Mouse (Mus musculus): ENCODE measurements around the gene Ccdc174. TPM values are rescaled to one million over a fixed set of nuclear protein-coding genes. Genes with fewer than 3 reads are reported as not detected.

The Ccdc174 gene
- polyA plus RNA-seq (2012; rRNA removed) = 0.65 and 1.3 TPM in 2 replicates

DNA sequence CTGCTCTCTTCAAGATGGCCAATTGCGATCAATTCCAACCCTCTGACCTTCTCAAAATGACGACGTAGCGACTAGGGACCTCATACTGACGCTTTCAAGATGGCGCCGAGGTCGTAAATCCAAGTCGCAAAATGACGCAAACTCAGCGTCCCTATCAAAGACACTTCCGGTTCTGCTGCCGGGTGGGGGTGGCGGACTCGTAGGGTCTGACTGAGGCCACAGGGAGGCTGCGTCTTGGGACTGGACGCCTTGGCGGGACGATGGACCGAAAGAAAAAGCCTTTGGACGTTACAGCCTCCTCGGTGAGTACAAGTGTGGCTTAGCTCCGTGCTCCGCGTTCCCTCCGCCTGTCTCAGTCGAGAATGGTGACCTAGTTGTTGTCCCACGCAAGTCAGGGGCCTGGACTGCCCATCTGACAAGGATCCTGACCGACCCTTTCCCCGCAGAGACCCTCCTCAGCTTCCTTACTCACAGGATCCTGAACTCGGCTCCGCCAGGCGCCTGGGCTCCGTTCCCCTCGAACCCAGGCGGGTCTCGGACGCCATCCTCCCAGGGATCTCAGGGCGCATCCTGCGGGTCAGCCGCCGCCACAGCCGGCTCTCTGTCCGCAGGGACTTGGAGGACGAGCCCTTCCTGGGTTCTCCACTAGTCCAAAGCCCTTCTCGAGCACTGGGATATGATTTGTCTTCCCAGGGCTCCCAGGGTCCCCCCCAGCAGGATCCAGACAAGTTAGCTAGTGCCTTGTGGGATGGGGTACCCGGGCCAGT, at the start of gene Ccdc174:
Gene Ccdc174 (plus strand): TSS at position 169 of the 767 bp plus-strand sequence.
- H3K4me3 ChIP-seq (ENCODE audit: low read depth, low read length) = peak within 1 kb of the TSS; percentile 81
- WGBS = under 1% methylated on average over 47 of the region's 47 CpGs
- peak; percentile 88 for TF ChIP-seq POLR2A (IDR thresholded peaks at IDR 0.05; ENCODE audit: low read depth, low read length)
- no peak for TF ChIP-seq CTCF (IDR thresholded peaks at IDR 0.05; ENCODE audit: extremely low read depth, insufficient read length, insufficient replicate concordance, low read depth, low read length)
- no peaks in the 10 kb centered on the region for H3K27me3 ChIP-seq (ENCODE audit: control insufficient read depth, insufficient read depth, low read length)
- peaks cover 14% of the 10 kb centered on the region for H3K36me3 ChIP-seq (ENCODE audit: control insufficient read depth, insufficient read depth, low read length)
- peak within 1 kb of the TSS; percentile 14; the same call in 1 of the 2 replicates for H3K27ac ChIP-seq (ENCODE audit: insufficient read depth, low read depth, low read length)
- peaks cover 3% of the 10 kb centered on the region; the same call in 1 of the 2 replicates for H3K4me1 ChIP-seq (ENCODE audit: control insufficient read depth, insufficient read depth, insufficient read length, low read length)

GRCm38 (mm10) chr6:91832863-91833440, 44.9 kb upstream of the Ccdc174 start:
- TF ChIP-seq CTCF (IDR thresholded peaks at IDR 0.05; ENCODE audit: extremely low read depth, insufficient read length, insufficient replicate concordance, low read depth, low read length) = no peak
- no peak for TF ChIP-seq POLR2A (IDR thresholded peaks at IDR 0.05; ENCODE audit: low read depth, low read length)
- H3K27ac ChIP-seq (ENCODE audit: insufficient read depth, low read depth, low read length) = no peak overlapping the region
- 0 out of 2 replicates have a peak, but pooled peaks cover 2% of the 10 kb centered on the region for H3K27me3 ChIP-seq (ENCODE audit: control insufficient read depth, insufficient read depth, low read length)
- H3K4me3 ChIP-seq (ENCODE audit: low read depth, low read length) = no peak overlapping the region
- no peaks in the 10 kb centered on the region for H3K4me1 ChIP-seq (ENCODE audit: control insufficient read depth, insufficient read depth, insufficient read length, low read length)
- no peaks in the 10 kb centered on the region for H3K36me3 ChIP-seq (ENCODE audit: control insufficient read depth, insufficient read depth, low read length)
- WGBS = 51% methylated on average over 3 of the region's 3 CpGs

GRCm38 (mm10) chr6:91839010-91839871, 38.6 kb upstream of the Ccdc174 start:
- H3K4me3 ChIP-seq (ENCODE audit: low read depth, low read length) = no peak overlapping the region
- no peak overlapping the region for H3K27ac ChIP-seq (ENCODE audit: insufficient read depth, low read depth, low read length)
- WGBS = 18% methylated on average over 23 of the region's 23 CpGs
- TF ChIP-seq POLR2A (IDR thresholded peaks at IDR 0.05; ENCODE audit: low read depth, low read length) (no peak), CTCF (IDR thresholded peaks at IDR 0.05; ENCODE audit: extremely low read depth, insufficient read length, insufficient replicate concordance, low read depth, low read length) (no peak)
- H3K4me1 ChIP-seq (ENCODE audit: control insufficient read depth, insufficient read depth, insufficient read length, low read length) = peaks cover 4% of the 10 kb centered on the region; the same call in 1 of the 2 replicates
- no peaks in the 10 kb centered on the region for H3K36me3 ChIP-seq (ENCODE audit: control insufficient read depth, insufficient read depth, low read length)
- peaks cover 21% of the 10 kb centered on the region for H3K27me3 ChIP-seq (ENCODE audit: control insufficient read depth, insufficient read depth, low read length)

DNA sequence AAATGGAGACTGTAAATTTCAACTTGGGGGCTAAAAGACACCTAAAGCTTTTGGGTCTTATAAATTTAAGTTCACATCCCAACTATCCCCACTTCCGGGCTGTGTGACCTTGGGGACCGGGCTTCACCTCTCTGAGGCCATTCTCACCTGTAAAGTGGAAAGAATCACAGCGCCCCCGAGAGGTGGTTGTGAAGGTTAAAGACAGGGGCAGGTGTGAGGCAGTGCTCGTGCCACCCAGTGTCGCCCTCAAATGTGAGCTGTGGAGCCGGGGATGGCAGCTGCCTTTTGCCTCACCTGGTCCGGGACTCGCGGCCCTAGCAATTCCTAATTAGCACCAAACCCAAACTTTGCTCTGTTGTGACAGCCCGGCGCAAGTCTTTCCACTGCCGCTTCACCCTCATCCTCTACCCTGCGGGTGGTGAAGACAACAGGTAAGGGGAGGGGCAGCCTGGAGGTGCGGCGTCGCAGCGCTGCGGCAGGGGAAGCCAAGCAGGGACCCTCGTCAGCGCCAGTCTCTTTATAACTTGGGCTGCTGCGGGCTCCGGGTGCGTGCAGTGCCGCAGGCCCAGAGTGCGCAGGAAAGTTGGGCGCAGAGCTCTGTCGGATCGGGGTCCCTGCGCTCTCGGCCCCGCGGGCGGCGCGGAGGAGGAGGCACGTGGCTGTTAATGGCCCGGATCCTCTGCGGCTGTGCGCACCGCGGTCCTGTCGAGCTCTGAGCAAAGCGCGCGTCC, 34.8 kb upstream of the Ccdc174 start:
- no peaks in the 10 kb centered on the region for H3K36me3 ChIP-seq (ENCODE audit: control insufficient read depth, insufficient read depth, low read length)
- TF ChIP-seq POLR2A (IDR thresholded peaks at IDR 0.05; ENCODE audit: low read depth, low read length) (no peak), CTCF (IDR thresholded peaks at IDR 0.05; ENCODE audit: extremely low read depth, insufficient read length, insufficient replicate concordance, low read depth, low read length) (no peak)
- WGBS = 4% methylated on average over 46 of the region's 46 CpGs
- H3K27me3 ChIP-seq (ENCODE audit: control insufficient read depth, insufficient read depth, low read length) = peaks cover 33% of the 10 kb centered on the region
- H3K4me3 ChIP-seq (ENCODE audit: low read depth, low read length) = 0 out of 2 replicates have a peak overlapping the region, but pooled peaks have one; percentile 15
- H3K27ac ChIP-seq (ENCODE audit: insufficient read depth, low read depth, low read length) = no peak overlapping the region
- H3K4me1 ChIP-seq (ENCODE audit: control insufficient read depth, insufficient read depth, insufficient read length, low read length) = peaks cover 4% of the 10 kb centered on the region; the same call in 1 of the 2 replicates

GRCm38 (mm10) chr6:91843628-91844153, 34.2 kb upstream of the Ccdc174 start:
- Histone ChIP-seq H3K4me3 (ENCODE audit: low read depth, low read length) (0 out of 2 replicates have a peak overlapping the region, but pooled peaks have one; percentile 15), H3K27me3 (ENCODE audit: control insufficient read depth, insufficient read depth, low read length) (peaks cover 29% of the 10 kb centered on the region), H3K36me3 (ENCODE audit: control insufficient read depth, insufficient read depth, low read length) (no peaks in the 10 kb centered on the region), H3K27ac (ENCODE audit: insufficient read depth, low read depth, low read length) (no peak overlapping the region), H3K4me1 (ENCODE audit: control insufficient read depth, insufficient read depth, insufficient read length, low read length) (peaks cover 4% of the 10 kb centered on the region; the same call in 1 of the 2 replicates)
- 5% methylated on average over 65 of the region's 69 CpGs for WGBS
- TF ChIP-seq POLR2A (IDR thresholded peaks at IDR 0.05; ENCODE audit: low read depth, low read length) = no peak
- TF ChIP-seq CTCF (IDR thresholded peaks at IDR 0.05; ENCODE audit: extremely low read depth, insufficient read length, insufficient replicate concordance, low read depth, low read length) = no peak

- Histone ChIP-seq H3K4me3 (ENCODE audit: low read depth, low read length) (no peak overlapping the region), H3K4me1 (ENCODE audit: control insufficient read depth, insufficient read depth, insufficient read length, low read length) (no peaks in the 10 kb centered on the region), H3K27me3 (ENCODE audit: control insufficient read depth, insufficient read depth, low read length) (no peaks in the 10 kb centered on the region), H3K27ac (ENCODE audit: insufficient read depth, low read depth, low read length) (no peak overlapping the region), H3K36me3 (ENCODE audit: control insufficient read depth, insufficient read depth, low read length) (no peaks in the 10 kb centered on the region)
- WGBS = 7% methylated on average over 2 of the region's 2 CpGs
- TF ChIP-seq CTCF (IDR thresholded peaks at IDR 0.05; ENCODE audit: extremely low read depth, insufficient read length, insufficient replicate concordance, low read depth, low read length) (no peak), POLR2A (IDR thresholded peaks at IDR 0.05; ENCODE audit: low read depth, low read length) (no peak)
Observed at GRCm38 (mm10) chr6:91852550-91852949, 25.3 kb upstream of the Ccdc174 start.
